Mouse (Mus musculus): ENCODE data around the gene Lrrk1.
A peak's percentile ranks its signal among the peaks of the same experiment; 100 is the strongest.

- TF ChIP-seq CTCF (IDR thresholded peaks at IDR 0.05; ENCODE audit: insufficient read depth, low read length) (peak; percentile 96), POLR2A (IDR thresholded peaks at IDR 0.05; ENCODE audit: borderline replicate concordance, extremely low read depth, low read depth, low read length) (no peak)
These were observed 46.3 kb upstream of the Lrrk1 start for GRCm38 (mm10) chr7:66434453-66434935.
